Mouse (Mus musculus) megakaryocyte, embryonic 14.5 days (primary cell): ENCODE data around the gene Prdm1.

Experiments used
- FLI1 ChIP-seq: IDR thresholded peaks from 2 replicates; pipeline ENCODE4 v1.6.1; 2012; ENCODE audit warnings: low read length, inconsistent platforms, mixed read lengths
- GATA1 ChIP-seq: IDR thresholded peaks from 3 replicates; pipeline ENCODE4 v1.6.1; 2012; ENCODE audit warnings: mixed read lengths, low read length, inconsistent platforms, borderline replicate concordance

DNA sequence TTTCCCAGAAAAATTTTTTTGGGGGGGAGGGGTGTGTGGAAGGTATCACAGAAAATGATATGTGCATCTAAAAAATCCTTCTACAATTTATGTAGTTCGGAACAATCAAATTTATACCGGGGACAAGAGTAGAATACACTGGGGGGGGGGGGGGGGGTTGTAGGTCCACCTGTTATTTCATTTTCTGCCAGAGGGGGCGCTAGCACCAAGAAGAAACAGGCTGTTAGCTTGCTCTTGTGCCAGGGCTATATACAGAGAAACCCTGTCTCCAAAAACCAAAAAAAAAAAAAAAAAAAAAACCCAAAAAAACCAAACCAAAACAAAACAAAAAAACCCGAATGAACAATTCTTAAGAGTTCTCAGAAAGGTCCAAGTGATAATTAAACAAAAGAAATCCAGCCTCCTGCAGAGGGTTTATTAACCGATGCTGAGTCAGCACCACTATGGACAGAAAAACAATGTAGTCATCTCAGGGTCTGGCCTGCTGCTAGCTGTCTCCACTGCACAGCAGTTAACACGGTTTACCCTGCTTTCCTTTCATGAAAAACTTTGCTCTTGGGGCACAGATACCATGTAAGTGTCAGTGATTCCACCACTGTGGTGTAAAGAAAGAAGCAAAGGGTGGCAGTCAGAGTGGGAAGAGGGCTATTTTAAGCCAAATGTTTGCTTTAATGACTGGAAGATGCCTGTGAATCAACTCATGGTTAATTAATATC, 68.0 kb downstream of the Prdm1 start:
- TF ChIP-seq FLI1 (no peak), GATA1 (no peak)
